ENCODE assay signal across 8 mouse cellular contexts in genomic region chr10:70717464-70717863, GRCm38 (mm10).
DNase-seq lines count a peak whose midpoint lies in the region; ATAC-seq and TF ChIP-seq lines count a peak whose summit lies in the region.

No protein-coding gene starts in this region.

- H3K4me2 ChIP-seq in stomach, embryonic 14.5 days (replicated peaks; ENCODE audit: low read depth, low read length): 0 out of 2 replicates have a peak overlapping the region, but pooled peaks have one; percentile 10
- H3K4me2 ChIP-seq in stomach, postnatal 0 days (replicated peaks; ENCODE audit: low read depth): no peak overlapping the region
- peak overlapping the region; percentile 28; the same call in 1 of the 2 replicates for H3K4me2 ChIP-seq in stomach, embryonic 16.5 days (ENCODE audit: low read depth, low read length)

- H3K27me3 ChIP-seq in stomach, embryonic 14.5 days (ENCODE audit: control insufficient read depth, insufficient read depth, low read length): no peaks in the 10 kb centered on the region
- H3K27me3 ChIP-seq in stomach, postnatal 0 days (ENCODE audit: control insufficient read depth, insufficient read depth, low read length): no peaks in the 10 kb centered on the region
- no peaks in the 10 kb centered on the region for H3K27me3 ChIP-seq in stomach, embryonic 16.5 days (ENCODE audit: control insufficient read depth, insufficient read depth, low read length)
- no peaks in the 10 kb centered on the region for H3K27me3 ChIP-seq in kidney, adult 2 months (replicated peaks; ENCODE audit: control insufficient read depth, insufficient read depth, low read length)

- no peak for ATAC-seq in stomach, embryonic 14.5 days (ENCODE audit: insufficient number of reproducible peaks, insufficient read depth, low FRiP score, low read depth)
- ATAC-seq in stomach, postnatal 0 days (ENCODE audit: low FRiP score, low TSS enrichment): no peak
- no peak for ATAC-seq in stomach, embryonic 16.5 days (ENCODE audit: insufficient read depth, low FRiP score)

- TF ChIP-seq CTCF in stomach, postnatal 0 days (IDR thresholded peaks at IDR 0.05; ENCODE audit: low read depth): no peak
- no peak for TF ChIP-seq CTCF in kidney, adult 2 months (conservative IDR thresholded peaks at IDR 0.05; ENCODE audit: insufficient read depth, insufficient read length, low read depth, low read length)

- H3K4me1 ChIP-seq in stomach, embryonic 14.5 days (ENCODE audit: control insufficient read depth, insufficient read depth, low read length): no peaks in the 10 kb centered on the region
- no peaks in the 10 kb centered on the region for H3K4me1 ChIP-seq in stomach, postnatal 0 days (replicated peaks; ENCODE audit: control insufficient read depth, insufficient read depth)
- H3K4me1 ChIP-seq in stomach, embryonic 16.5 days (ENCODE audit: control insufficient read depth, insufficient read depth, low read length): no peaks in the 10 kb centered on the region
- no peaks in the 10 kb centered on the region for H3K4me1 ChIP-seq in kidney, adult 2 months (ENCODE audit: control insufficient read depth, insufficient read depth, low read length)

- WGBS in stomach, embryonic 14.5 days: 9% methylated on average over 3 of the region's 8 CpGs
- 3% methylated on average over 5 of the region's 8 CpGs for WGBS in stomach, postnatal 0 days
- WGBS in stomach, embryonic 16.5 days: 19% methylated on average over 2 of the region's 8 CpGs
- 33% methylated on average over 2 of the region's 8 CpGs for WGBS in kidney, adult 2 months

- no peak for DNase-seq in stomach, postnatal 0 days (ENCODE audit: low spot score)
- peak; percentile 34 for DNase-seq in embryo, embryonic 11 days
- peak; percentile 5 to 14 for DNase-seq in heart, postnatal 36 days
- DNase-seq in kidney, adult 2 months: no peak
- DNase-seq in kidney, adult 8-10 months: no peak
- DNase-seq in frontal cortex, postnatal 36 days (ENCODE audit: low spot score in 2 of 2): no peak

- no peak overlapping the region for H3K4me3 ChIP-seq in stomach, embryonic 14.5 days (ENCODE audit: low read depth, low read length)
- no peak overlapping the region for H3K4me3 ChIP-seq in stomach, postnatal 0 days (ENCODE audit: low read depth, low read length)
- no peak overlapping the region for H3K4me3 ChIP-seq in stomach, embryonic 16.5 days (replicated peaks; ENCODE audit: low read length)
- H3K4me3 ChIP-seq in kidney, adult 2 months (ENCODE audit: insufficient read depth, low read depth, low read length): no peak overlapping the region

- no peaks in the 10 kb centered on the region for H3K9me3 ChIP-seq in stomach, embryonic 14.5 days (ENCODE audit: control insufficient read depth, low read depth, low read length)
- H3K9me3 ChIP-seq in stomach, postnatal 0 days (ENCODE audit: control insufficient read depth, low read length): no peaks in the 10 kb centered on the region
- H3K9me3 ChIP-seq in stomach, embryonic 16.5 days (replicated peaks; ENCODE audit: control insufficient read depth, low read length): no peaks in the 10 kb centered on the region

- TF ChIP-seq EP300 in stomach, postnatal 0 days (optimal IDR thresholded peaks at IDR 0.05): no peak

- intact Hi-C loops in heart, postnatal 36 days (cut with DNase I): no loop called here

- no peak overlapping the region for H3K9ac ChIP-seq in stomach, embryonic 14.5 days (replicated peaks; ENCODE audit: low read depth, low read length)
- H3K9ac ChIP-seq in stomach, postnatal 0 days (ENCODE audit: low read length): no peak overlapping the region
- no peak overlapping the region for H3K9ac ChIP-seq in stomach, embryonic 16.5 days (ENCODE audit: low read length)

- no peaks in the 10 kb centered on the region for H3K36me3 ChIP-seq in stomach, embryonic 14.5 days (ENCODE audit: control insufficient read depth, insufficient read depth, low read length)
- H3K36me3 ChIP-seq in stomach, postnatal 0 days (ENCODE audit: control insufficient read depth, insufficient read depth, low read length): no peaks in the 10 kb centered on the region
- H3K36me3 ChIP-seq in stomach, embryonic 16.5 days (ENCODE audit: control insufficient read depth, insufficient read depth, low read length): no peaks in the 10 kb centered on the region
- no peaks in the 10 kb centered on the region for H3K36me3 ChIP-seq in kidney, adult 2 months (ENCODE audit: control insufficient read depth, insufficient read depth, low read length)

- no peak overlapping the region for H3K27ac ChIP-seq in stomach, embryonic 14.5 days (ENCODE audit: low read length)
- H3K27ac ChIP-seq in stomach, postnatal 0 days (replicated peaks): no peak overlapping the region
- peak overlapping the region; percentile 43; the same call in 1 of the 2 replicates for H3K27ac ChIP-seq in stomach, embryonic 16.5 days (ENCODE audit: low read length)
- H3K27ac ChIP-seq in kidney, adult 2 months (ENCODE audit: insufficient read depth, low read depth, low read length): no peak overlapping the region

- TF ChIP-seq POLR2A in kidney, adult 2 months (IDR thresholded peaks at IDR 0.05; ENCODE audit: low read depth, low read length): no peak

Comparison
In these comparisons a context has a peak if more than half of its experiments do, and no peak if none do; other contexts are left out.
1. DNase-seq: peak in embryo, embryonic 11 days (single experiment) and heart, postnatal 36 days (2 of 2); none in stomach, postnatal 0 days (single experiment), kidney, adult 2 months (single experiment), kidney, adult 8-10 months (0 of 2) and frontal cortex, postnatal 36 days (0 of 2).